Mouse (Mus musculus) myocyte (in vitro differentiated cells): ENCODE data around the gene Adam8. TPM values are rescaled to one million over a fixed set of nuclear protein-coding genes. Genes with fewer than 3 reads are reported as not detected.

Experiments used
- H3K27me3 ChIP-seq: one replicate; pipeline ENCODE4 v1.6.1; 2011; ENCODE audit not compliant: control insufficient read depth, insufficient read depth, insufficient read length
- H3K36me3 ChIP-seq: one replicate; pipeline ENCODE4 v1.6.1; 2011; ENCODE audit not compliant: control insufficient read depth, insufficient read depth
- H3K4me2 ChIP-seq: one replicate; pipeline ENCODE4 v1.6.1; 2011; ENCODE audit warnings: low read depth, control low read depth
- H3K4me3 ChIP-seq: one replicate; pipeline ENCODE4 v1.5.1; 2011; ENCODE audit warnings: mild to moderate bottlenecking, control low read depth, moderate library complexity
- H3K79me2 ChIP-seq: one replicate; pipeline ENCODE4 v1.6.1; 2011; ENCODE audit not compliant: control insufficient read depth, insufficient read depth
- H3ac ChIP-seq: one replicate; pipeline ENCODE4 v1.6.1; 2011; ENCODE audit not compliant: control insufficient read depth, insufficient read length
- CEBPB ChIP-seq: IDR thresholded peaks from 2 replicates; pipeline ENCODE4 v1.6.1; 2011; ENCODE audit warnings: mild to moderate bottlenecking, moderate library complexity; ENCODE audit not compliant: poor library complexity, insufficient read depth, severe bottlenecking
- E2F4 ChIP-seq: IDR thresholded peaks from one replicate; pipeline ENCODE4 v1.6.1; 2011; ENCODE audit warnings: mild to moderate bottlenecking, control low read depth, moderate library complexity; ENCODE audit not compliant: insufficient read depth
- MAX ChIP-seq: IDR thresholded peaks from one replicate; pipeline ENCODE4 v1.6.1; 2011; ENCODE audit warnings: low read depth, mild to moderate bottlenecking, control low read depth
- MYOD1 ChIP-seq, 3 experiments: IDR thresholded peaks; one replicate each; pipeline ENCODE4 v1.6.1; 2011; ENCODE audit warnings: control low read depth in 2 of 3, low read depth in 2 of 3, mild to moderate bottlenecking in 2 of 3, moderate library complexity in 1 of 3; ENCODE audit not compliant: insufficient read length in 2 of 3, control insufficient read depth in 1 of 3
- MYOG ChIP-seq, 3 experiments: IDR thresholded peaks; one replicate each; pipeline ENCODE4 v1.6.1; 2011; ENCODE audit warnings: control low read depth in 2 of 3, low read depth in 2 of 3, mild to moderate bottlenecking in 2 of 3; ENCODE audit not compliant: insufficient read length in 2 of 3, control insufficient read depth in 1 of 3, insufficient read depth in 1 of 3
- POLR2A ChIP-seq: IDR thresholded peaks from one replicate; pipeline ENCODE4 v1.6.1; 2011; ENCODE audit warnings: low read depth, mild to moderate bottlenecking, control low read depth, moderate library complexity; ENCODE audit not compliant: insufficient read length
- POLR2AphosphoS2 ChIP-seq: IDR thresholded peaks from one replicate; pipeline ENCODE4 v1.6.1; 2011; ENCODE audit warnings: low read depth, control low read depth; ENCODE audit not compliant: insufficient read length
- REST ChIP-seq: IDR thresholded peaks from one replicate; pipeline ENCODE4 v1.6.1; 2011; ENCODE audit warnings: mild to moderate bottlenecking, control low read depth, moderate library complexity; ENCODE audit not compliant: insufficient read depth, insufficient read length
- SRF ChIP-seq: IDR thresholded peaks from one replicate; pipeline ENCODE4 v1.6.1; 2011; ENCODE audit warnings: low read depth; ENCODE audit not compliant: control insufficient read depth, insufficient read length
- TCF12 ChIP-seq: IDR thresholded peaks from one replicate; pipeline ENCODE4 v1.6.1; 2011; ENCODE audit warnings: mild to moderate bottlenecking, control low read depth; ENCODE audit not compliant: poor library complexity, insufficient read depth, severe bottlenecking
- TCF3 ChIP-seq: IDR thresholded peaks from one replicate; pipeline ENCODE4 v1.6.1; 2011; ENCODE audit warnings: low read depth, control low read depth; ENCODE audit not compliant: insufficient read length
- USF1 ChIP-seq: IDR thresholded peaks from one replicate; pipeline ENCODE4 v1.6.1; 2011; ENCODE audit warnings: low read depth, mild to moderate bottlenecking, control low read depth, moderate library complexity
- polyA plus RNA-seq: library from polyadenylated mRNA; unstranded; fragments of >200 nt; fragmentation: generic; extraction: Trizol; gene quantifications from one replicate; pipeline ENCODE4 v1.2.1, GENCODE M21; 2012; ENCODE audit warnings: missing spikeins

Adam8 gene
- polyA plus RNA-seq, 1 experiment: 2.3 TPM

GRCm38 (mm10) chr7:139937138-139937537 lies 55.2 kb downstream of the Adam8 start:
- Histone ChIP-seq H3ac (no peak overlapping the region), H3K36me3 (no peaks in the 10 kb centered on the region), H3K4me3 (no peak overlapping the region), H3K27me3 (no peaks in the 10 kb centered on the region), H3K79me2 (no peaks in the 10 kb centered on the region), H3K4me2 (no peak overlapping the region)
- TF ChIP-seq MYOG (IDR thresholded peaks at IDR 0.05; ENCODE audit: control insufficient read depth in 1 of 3, insufficient read depth in 1 of 3, insufficient read length in 2 of 3, low read depth in 2 of 3) (no peak), USF1 (no peak), E2F4 (no peak), SRF (no peak), TCF3 (no peak), MAX (no peak), TCF12 (no peak), MYOD1 (IDR thresholded peaks at IDR 0.05; ENCODE audit: control insufficient read depth in 1 of 3, insufficient read length in 2 of 3, low read depth in 2 of 3) (no peak), REST (no peak), CEBPB (no peak), POLR2AphosphoS2 (no peak), POLR2A (no peak)

DNA sequence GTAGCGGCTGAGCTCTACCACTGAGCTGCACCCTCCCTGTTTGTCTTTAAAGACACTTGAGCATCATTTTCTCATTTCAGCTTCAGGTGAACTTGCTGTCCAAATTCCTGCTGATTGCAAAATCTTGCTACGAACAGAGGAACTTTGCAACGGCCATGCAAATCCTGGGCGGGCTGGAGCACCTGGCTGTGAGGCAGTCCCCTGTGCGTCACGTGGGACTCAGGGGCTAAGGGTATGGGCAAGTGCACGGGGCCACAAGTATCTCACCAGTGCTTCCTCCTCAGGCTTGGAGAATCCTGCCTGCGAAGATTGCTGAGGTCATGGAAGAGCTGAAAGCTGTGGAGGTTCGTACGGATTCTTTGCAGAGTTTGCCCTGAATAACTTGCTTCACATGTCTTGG lies 55.7 kb downstream of the Adam8 start:
- Histone ChIP-seq H3K79me2 (no peaks in the 10 kb centered on the region), H3K27me3 (no peaks in the 10 kb centered on the region), H3K4me3 (no peak overlapping the region), H3K36me3 (no peaks in the 10 kb centered on the region), H3K4me2 (no peak overlapping the region), H3ac (no peak overlapping the region)
- TF ChIP-seq TCF12 (no peak), SRF (no peak), CEBPB (no peak), E2F4 (no peak), POLR2A (no peak)

DNA sequence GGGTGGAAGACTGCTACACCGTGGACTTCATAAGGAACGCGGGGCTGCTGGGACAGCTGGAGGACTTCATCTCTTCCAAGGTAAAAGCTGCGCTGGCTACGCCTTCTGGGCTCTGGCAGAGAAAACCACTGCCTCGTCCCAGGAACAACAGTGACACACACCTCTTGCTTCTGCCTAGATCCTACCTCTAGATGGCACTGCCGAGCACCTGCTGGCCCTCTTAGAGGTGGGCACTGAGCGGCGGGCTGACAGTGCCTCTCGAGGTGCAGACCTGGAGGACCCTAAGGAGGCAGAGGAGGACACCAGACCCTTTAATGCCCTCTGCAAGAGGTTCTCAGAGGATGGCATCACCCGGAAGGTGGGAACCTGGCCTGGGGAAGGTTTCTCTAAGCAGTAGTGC lies 61.6 kb downstream of the Adam8 start:
- H3K4me3 ChIP-seq: no peak overlapping the region
- no peak overlapping the region for H3ac ChIP-seq
- no peak overlapping the region for H3K4me2 ChIP-seq
- TF ChIP-seq POLR2AphosphoS2 (no peak), TCF3 (no peak), TCF12 (no peak), USF1 (no peak), POLR2A (no peak), MYOD1 (IDR thresholded peaks at IDR 0.05; ENCODE audit: control insufficient read depth in 1 of 3, insufficient read length in 2 of 3, low read depth in 2 of 3) (no peak), MAX (no peak), MYOG (IDR thresholded peaks at IDR 0.05; ENCODE audit: control insufficient read depth in 1 of 3, insufficient read depth in 1 of 3, insufficient read length in 2 of 3, low read depth in 2 of 3) (no peak), REST (no peak), SRF (no peak), CEBPB (no peak), E2F4 (no peak)
- H3K27me3 ChIP-seq: peaks cover 7% of the 10 kb centered on the region
- H3K79me2 ChIP-seq: no peaks in the 10 kb centered on the region
- no peaks in the 10 kb centered on the region for H3K36me3 ChIP-seq

Other genes with a start within 250 kb of the Adam8 start
- gene Adgra1, start 158.4 kb downstream of the Adam8 start, polyA plus RNA-seq: 0.14 TPM
- gene Kndc1, start 97.9 kb downstream of the Adam8 start, polyA plus RNA-seq: 0.01 TPM
- not detected for gene Utf1, start 48.8 kb downstream of the Adam8 start, polyA plus RNA-seq
- 0.13 TPM for gene 6430531B16Rik, start 13.8 kb downstream of the Adam8 start, polyA plus RNA-seq
- 25.2 TPM for gene Zfp511, start 43.8 kb upstream of the Adam8 start, polyA plus RNA-seq
- gene Tubgcp2, start 44.1 kb upstream of the Adam8 start, polyA plus RNA-seq: 22.1 TPM
- gene Msx3, start 56.5 kb upstream of the Adam8 start, polyA plus RNA-seq: 0.05 TPM
- gene Caly, start 90.0 kb upstream of the Adam8 start, polyA plus RNA-seq: not detected
- gene Prap1, start 100.8 kb upstream of the Adam8 start, polyA plus RNA-seq: not detected
- 9.5 TPM for gene Fuom, start 109.9 kb upstream of the Adam8 start, polyA plus RNA-seq
- gene Paox, start 123.2 kb upstream of the Adam8 start, polyA plus RNA-seq: 7.0 TPM
- 125 TPM for gene Echs1, start 123.9 kb upstream of the Adam8 start, polyA plus RNA-seq
- gene Mtg1, start 145.0 kb upstream of the Adam8 start, polyA plus RNA-seq: 23.3 TPM
- not detected for gene Sprn, start 162.3 kb upstream of the Adam8 start, polyA plus RNA-seq
- gene Olfr522, start 172.2 kb upstream of the Adam8 start, polyA plus RNA-seq: not detected
- not detected for gene Olfr523, start 180.7 kb upstream of the Adam8 start, polyA plus RNA-seq
- gene Olfr524, start 213.4 kb upstream of the Adam8 start, polyA plus RNA-seq: not detected
- gene Cd163l1, start 225.7 kb upstream of the Adam8 start, polyA plus RNA-seq: not detected